25 mouse cellular contexts compared by ENCODE assay signal in the genomic region with DNA sequence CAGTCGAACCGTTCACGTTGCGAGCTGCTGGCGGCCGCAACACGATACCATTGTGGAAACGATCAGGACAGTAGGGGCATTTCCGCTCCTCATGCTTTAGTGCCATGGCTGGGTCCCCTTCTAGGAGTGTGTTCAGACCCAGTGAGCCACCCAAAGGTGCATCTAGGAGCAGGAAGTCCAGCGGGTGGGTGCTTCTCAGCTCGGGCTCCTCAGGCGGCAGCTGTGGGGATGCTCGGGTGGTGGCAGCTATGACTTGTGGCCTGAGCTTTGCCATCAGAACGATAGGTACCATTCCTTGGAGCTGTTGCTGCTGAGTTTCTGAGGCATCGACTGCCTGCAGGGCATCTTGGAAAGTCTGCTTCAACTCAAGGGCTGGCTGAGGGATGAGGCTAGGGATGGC. TPM values are rescaled to one million over a fixed set of nuclear protein-coding genes. Genes with fewer than 3 reads are reported as not detected.
A peak's percentile ranks its signal among the peaks of the same experiment; 100 is the strongest.
DNase-seq lines count a peak whose midpoint lies in the region.
"Had no signal": no experiment of that assay in that cellular context is flagged by ENCODE, and none has a peak within 500 bp of the region (broad histone marks: within the 10 kb centered on the region; RNA-seq: fewer than 3 reads in every experiment).

No protein-coding gene starts in this region.

- H3K4me3 ChIP-seq in heart, embryonic 10.5 days, result no peak overlapping the region
- no peak overlapping the region for H3K4me3 ChIP-seq in limb, embryonic 10.5 days
- H3K4me3 ChIP-seq: layer of hippocampus, adult 2 months; neural tube, embryonic 15.5 days had no signal

- 92% methylated on average over 15 of the region's 15 CpGs for WGBS in heart, embryonic 10.5 days
- 80% methylated on average over 15 of the region's 15 CpGs for WGBS in limb, embryonic 10.5 days

- H3K27ac ChIP-seq in heart, embryonic 10.5 days, result no peak overlapping the region
- no peak overlapping the region for H3K27ac ChIP-seq in limb, embryonic 10.5 days
- H3K27ac ChIP-seq: layer of hippocampus, adult 2 months; neural tube, embryonic 15.5 days had no signal

- peak; percentile 63 for DNase-seq in heart, embryonic 10.5 days (ENCODE audit: low spot score)
- no peak for DNase-seq in heart, adult 18-20 months
- peak; percentile 10 to 61 for DNase-seq in spleen, postnatal 4 days (ENCODE audit: low spot score in 2 of 2)
- no peak for DNase-seq in spleen, postnatal 14 days (ENCODE audit: low spot score in 2 of 2)
- peak; percentile 28 for DNase-seq in limb, embryonic 10.5 days (ENCODE audit: low spot score)
- no peak for DNase-seq in gastrocnemius, adult 18-20 months (ENCODE audit: low spot score)
- no peak for DNase-seq in heart, adult 9 months (ENCODE audit: low spot score in 2 of 2)
- DNase-seq: B cell, adult 2 months; cerebellum, adult 2 months; forebrain, postnatal 0 days; gastrocnemius, postnatal 36 days; heart, postnatal 10 days; kidney, adult 8-10 months; kidney, postnatal 14 days; right cerebral cortex, adult 18-20 months; right cerebral cortex, postnatal 4 days had no signal

- H3K4me1 ChIP-seq in heart, embryonic 10.5 days, result peaks cover 10% of the 10 kb centered on the region; the same call in 1 of the 2 replicates
- peaks cover 4% of the 10 kb centered on the region; the same call in 1 of the 2 replicates for H3K4me1 ChIP-seq in limb, embryonic 10.5 days
- H3K4me1 ChIP-seq: neural tube, embryonic 15.5 days had no signal

- no peaks in the 10 kb centered on the region for H3K9me3 ChIP-seq in heart, embryonic 10.5 days
- H3K9me3 ChIP-seq in limb, embryonic 10.5 days (replicated peaks), result no peaks in the 10 kb centered on the region
- H3K9me3 ChIP-seq: neural tube, embryonic 15.5 days had no signal

- H3K36me3 ChIP-seq in heart, embryonic 10.5 days, result peaks cover 27% of the 10 kb centered on the region
- peaks cover 26% of the 10 kb centered on the region for H3K36me3 ChIP-seq in limb, embryonic 10.5 days

- H3K27me3 ChIP-seq in heart, embryonic 10.5 days (ENCODE audit: insufficient read depth, poor library complexity, severe bottlenecking), result no peaks in the 10 kb centered on the region
- H3K27me3 ChIP-seq in limb, embryonic 10.5 days (ENCODE audit: low read depth, poor library complexity, severe bottlenecking), result no peaks in the 10 kb centered on the region
- H3K27me3 ChIP-seq: CH12.LX; neural tube, embryonic 15.5 days had no signal

RNA-seq across cellular contexts. Expression of a gene that starts 12.8 kb away (rescaled TPM):
- polyA plus RNA-seq in heart, embryonic 10.5 days (2016; fragmentation: Nextera tagmentation; extraction: Ambion mirVana), result 17.9 and 21.8 TPM in 2 replicates
- total RNA-seq in heart, adult 18-20 months (2021), result 10 to 100 TPM; 15.0 to 19.0 TPM
- polyA plus RNA-seq in limb, embryonic 10.5 days (2016; fragmentation: Nextera tagmentation; extraction: Ambion mirVana), result 36.7 and 37.2 TPM in 2 replicates
- 10 to 100 TPM; 13.1 to 14.5 TPM for total RNA-seq in gastrocnemius, adult 18-20 months (2021)

RNA-seq across cellular contexts. Expression of a gene that starts 26.1 kb away (rescaled TPM):
- polyA plus RNA-seq in heart, embryonic 10.5 days (2016; fragmentation: Nextera tagmentation; extraction: Ambion mirVana), result 84.7 and 88.6 TPM in 2 replicates
- 10 to 100 TPM; 39.1 to 44.6 TPM for total RNA-seq in heart, adult 18-20 months (2021)
- polyA plus RNA-seq in limb, embryonic 10.5 days (2016; fragmentation: Nextera tagmentation; extraction: Ambion mirVana), result 84.7 and 106 TPM in 2 replicates
- total RNA-seq in gastrocnemius, adult 18-20 months (2021), result 10 to 100 TPM; 29.2 to 30.6 TPM

RNA-seq across cellular contexts. Expression of a gene that starts 26.9 kb away (rescaled TPM):
- polyA plus RNA-seq in heart, embryonic 10.5 days (2016; fragmentation: Nextera tagmentation; extraction: Ambion mirVana), result 1.2 and 2.3 TPM in 2 replicates
- total RNA-seq in heart, adult 18-20 months (2021), result 1 to 10 TPM in 1 of 2 experiments, under 1 TPM in 1; 0.97 to 4.4 TPM
- 0.33 and 0.53 TPM in 2 replicates for polyA plus RNA-seq in limb, embryonic 10.5 days (2016; fragmentation: Nextera tagmentation; extraction: Ambion mirVana)
- under 1 TPM; 0.09 to 0.85 TPM for total RNA-seq in gastrocnemius, adult 18-20 months (2021)

RNA-seq across cellular contexts. Expression of a gene that starts 47.5 kb away (rescaled TPM):
- polyA plus RNA-seq in heart, embryonic 10.5 days (2016; fragmentation: Nextera tagmentation; extraction: Ambion mirVana), result 0.09 and 0.40 TPM in 2 replicates
- total RNA-seq in heart, adult 18-20 months (2021), result 1 to 10 TPM in 1 of 2 experiments, not detected in 1; 1.1 TPM
- not detected in 2 replicates for polyA plus RNA-seq in limb, embryonic 10.5 days (2016; fragmentation: Nextera tagmentation; extraction: Ambion mirVana)
- total RNA-seq in gastrocnemius, adult 18-20 months (2021), result not detected
- total RNA-seq: forebrain, postnatal 0 days; layer of hippocampus, adult 2 months; layer of hippocampus, postnatal 25 days had no signal
- polyA plus RNA-seq: cerebellum, adult 2 months; cortical plate, adult 2 months; embryonic facial prominence, embryonic 11.5 days; forebrain, postnatal 0 days; hindbrain, embryonic 11.5 days; limb, embryonic 11.5 days; midbrain, embryonic 11.5 days; neural tube, embryonic 15.5 days had no signal

RNA-seq across cellular contexts. Expression of a gene that starts 55.4 kb away (rescaled TPM):
- polyA plus RNA-seq in heart, embryonic 10.5 days (2016; fragmentation: Nextera tagmentation; extraction: Ambion mirVana), result 100 and 115 TPM in 2 replicates
- 10 to 100 TPM; 40.2 to 44.3 TPM for total RNA-seq in heart, adult 18-20 months (2021)
- polyA plus RNA-seq in limb, embryonic 10.5 days (2016; fragmentation: Nextera tagmentation; extraction: Ambion mirVana), result 142 and 157 TPM in 2 replicates
- 10 to 100 TPM; 32.0 to 37.5 TPM for total RNA-seq in gastrocnemius, adult 18-20 months (2021)

Comparison
In these comparisons a context has a peak if more than half of its experiments do, and no peak if none do; other contexts are left out.
1. DNase-seq: peak in heart, embryonic 10.5 days (single experiment), spleen, postnatal 4 days (2 of 2) and limb, embryonic 10.5 days (single experiment); none in heart, adult 18-20 months (0 of 2), spleen, postnatal 14 days (0 of 2), gastrocnemius, adult 18-20 months (single experiment) and heart, adult 9 months (0 of 2).